Mouse (Mus musculus) olfactory bulb, adult 2 months (tissue): ENCODE data around the gene E130218I03Rik.

Source experiments
- CTCF ChIP-seq: fragments of 200-500 bp; IDR thresholded peaks from 2 replicates; pipeline ENCODE4 v1.5.1; 2012; ENCODE audit warnings: low read depth, mild to moderate bottlenecking, low read length, moderate library complexity; ENCODE audit not compliant: insufficient read depth
- POLR2A ChIP-seq: fragments of 200-500 bp; IDR thresholded peaks from 2 replicates; pipeline ENCODE4 v1.6.1; 2012; ENCODE audit warnings: mild to moderate bottlenecking, low read depth, low read length, moderate library complexity; ENCODE audit not compliant: insufficient read depth

- no peak for TF ChIP-seq CTCF
- TF ChIP-seq POLR2A, result no peak
Measured at GRCm38 (mm10) chr4:134286226-134287167, 43.0 kb downstream of the E130218I03Rik start.
